Mouse (Mus musculus) T-helper 1 cell (primary cell): ENCODE measurements around the gene Cdx2.

Experiments
- in situ Hi-C: fragments of 300-600 bp; cut with MboI, MseI; formaldehyde crosslinking; loops from one replicate; pipeline ENCODE4 v1.15.1; 2025; ENCODE audit warnings: high pct_unique_total_duplicates

Gene Cdx2

DNA sequence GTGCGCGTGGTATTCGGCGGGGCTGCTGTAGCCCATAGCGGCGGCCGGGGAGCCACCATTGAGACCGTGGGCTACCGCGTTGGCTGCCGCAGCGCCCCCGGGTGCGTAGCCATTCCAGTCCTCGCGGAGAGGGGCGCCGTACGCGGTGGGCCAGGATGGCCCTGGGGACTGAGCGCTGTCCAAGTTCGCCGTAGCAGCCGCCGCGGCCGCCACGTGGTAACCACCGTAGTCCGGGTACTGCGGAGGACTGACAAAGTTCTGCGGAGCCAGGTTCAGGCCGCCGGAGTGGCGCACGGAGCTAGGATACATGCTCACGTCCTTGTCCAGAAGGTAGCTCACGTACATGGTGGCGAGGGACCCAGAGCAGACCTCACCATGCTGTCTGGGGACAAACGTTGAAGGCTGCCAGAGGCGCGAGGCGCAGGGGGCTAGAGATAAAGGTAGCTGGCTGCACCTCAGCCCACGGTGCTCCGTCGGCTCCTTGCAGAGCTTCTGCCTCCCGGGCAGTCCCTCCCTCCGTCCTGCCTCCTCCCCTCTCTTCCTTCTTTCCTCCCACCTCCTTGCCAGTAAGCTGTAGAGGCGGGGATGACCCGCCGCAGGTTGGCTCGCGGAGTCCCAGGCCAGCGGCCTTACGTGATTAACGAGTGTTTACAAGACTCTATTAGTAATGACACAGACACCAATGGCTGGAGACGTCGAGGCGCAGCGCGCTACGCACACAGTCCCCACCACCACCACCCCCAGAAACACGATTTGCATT, at the start of gene Cdx2:
Gene Cdx2, minus strand, starts transcription at position 633 of the 760 bp plus-strand sequence.
- in situ Hi-C loops = no loop called here

DNA sequence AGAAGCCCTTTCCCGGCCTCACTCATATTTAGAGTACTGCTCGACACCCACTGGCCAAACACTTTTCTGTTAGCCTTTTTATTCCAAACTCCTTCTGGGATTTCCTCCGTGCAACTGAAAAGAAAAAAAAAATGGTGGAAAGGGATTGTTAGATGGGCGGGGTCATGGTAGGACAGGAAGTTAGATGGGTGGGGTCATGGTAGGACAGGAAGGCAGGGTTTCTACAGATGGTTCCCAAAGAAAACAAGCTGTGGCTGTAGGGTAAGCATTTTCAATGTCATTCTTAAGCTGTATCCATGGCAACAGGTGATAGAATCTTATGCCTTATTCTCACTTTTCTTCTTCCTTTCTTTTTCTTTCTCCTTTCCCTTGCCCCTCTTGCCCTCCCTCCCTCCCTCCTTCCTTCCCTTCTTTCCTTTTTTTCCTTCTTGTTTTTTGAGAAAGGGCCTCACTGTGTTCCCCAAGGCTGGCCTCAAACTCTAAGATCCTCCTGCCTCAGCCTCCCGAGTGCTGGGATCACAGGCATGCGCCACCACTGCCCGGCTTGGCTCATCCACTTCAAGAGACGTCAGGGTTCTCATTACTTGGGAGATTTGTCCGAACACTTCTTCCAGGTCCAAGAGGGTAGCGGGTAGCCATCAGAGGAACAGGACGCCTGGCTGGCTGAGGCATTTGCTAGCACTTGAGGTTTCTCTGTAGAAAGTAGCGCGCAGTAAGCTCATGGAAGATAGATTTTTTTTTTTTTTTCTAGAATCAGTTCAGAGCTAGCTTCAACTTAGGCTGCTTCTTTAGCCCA, 49.4 kb upstream of the Cdx2 start:
- in situ Hi-C loops = no loop called here

DNA sequence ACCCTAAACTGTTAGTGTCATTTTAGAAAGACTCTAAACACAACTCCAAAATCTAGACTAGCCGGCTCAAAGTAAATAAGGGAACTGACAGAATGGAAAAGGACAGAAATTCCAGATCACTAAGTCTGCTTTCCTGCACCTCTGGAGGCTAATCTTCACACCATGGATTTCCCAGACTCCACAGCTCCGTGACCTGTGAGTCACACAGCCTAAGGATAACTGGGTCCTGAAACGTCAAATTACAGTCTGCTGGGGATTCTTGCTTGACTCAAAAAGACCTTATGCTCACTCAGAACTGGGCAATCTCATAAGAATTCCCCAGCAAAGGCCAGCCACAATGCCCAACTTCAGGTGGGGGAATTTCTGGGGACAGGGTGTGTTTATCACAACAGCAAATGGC, 48.7 kb upstream of the Cdx2 start:
- in situ Hi-C loops = no loop called here

DNA sequence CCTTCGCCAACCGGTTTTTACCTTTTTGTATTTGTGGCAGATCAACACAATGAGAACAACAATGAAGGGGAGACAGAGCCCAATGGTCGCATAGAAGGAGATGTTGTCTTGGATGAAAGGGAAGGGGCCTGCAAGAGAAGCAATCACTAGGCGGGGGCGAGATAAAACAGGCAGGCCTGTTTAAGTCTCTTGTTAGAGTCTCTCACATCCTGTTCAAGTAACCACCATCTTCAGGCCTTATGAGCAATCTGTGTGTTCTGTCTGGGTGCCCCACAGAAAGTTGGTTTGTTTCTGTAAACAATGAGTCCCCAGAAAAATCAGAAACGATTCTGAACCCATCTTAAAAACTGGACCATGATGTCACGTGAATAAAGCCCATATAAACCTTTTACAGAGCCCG, 47.9 kb upstream of the Cdx2 start:
- in situ Hi-C loops = no loop called here

DNA sequence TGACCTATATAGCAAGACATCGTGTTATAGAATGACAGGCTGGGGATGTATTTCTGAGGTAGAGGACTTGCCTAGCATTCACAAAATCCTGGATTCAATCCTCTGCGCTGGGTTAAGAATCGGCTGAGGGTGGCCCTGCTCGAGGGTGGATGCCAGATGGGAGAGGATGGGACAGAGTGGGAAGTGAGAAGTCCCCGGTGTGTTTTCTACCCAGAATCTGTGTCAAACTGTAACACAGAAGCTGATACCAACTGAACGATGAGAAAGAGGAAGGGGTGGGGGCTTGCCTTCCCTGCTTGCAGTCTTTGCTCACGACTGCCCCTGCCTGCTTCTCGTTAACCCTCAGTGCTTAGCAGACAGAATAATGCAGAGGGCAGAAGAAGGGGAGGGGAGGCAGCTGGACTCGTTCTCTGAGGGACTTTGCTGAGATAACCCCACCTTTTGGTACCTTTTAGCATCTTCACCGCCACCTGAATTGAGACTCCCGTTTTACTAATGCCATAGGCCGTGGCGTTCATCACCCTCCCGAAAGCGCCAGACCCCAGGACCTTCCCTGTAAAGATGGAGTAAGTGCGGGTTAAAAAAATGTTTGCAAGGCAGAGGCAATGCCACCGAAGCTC, 47.2 kb upstream of the Cdx2 start:
- in situ Hi-C loops = no loop called here

DNA sequence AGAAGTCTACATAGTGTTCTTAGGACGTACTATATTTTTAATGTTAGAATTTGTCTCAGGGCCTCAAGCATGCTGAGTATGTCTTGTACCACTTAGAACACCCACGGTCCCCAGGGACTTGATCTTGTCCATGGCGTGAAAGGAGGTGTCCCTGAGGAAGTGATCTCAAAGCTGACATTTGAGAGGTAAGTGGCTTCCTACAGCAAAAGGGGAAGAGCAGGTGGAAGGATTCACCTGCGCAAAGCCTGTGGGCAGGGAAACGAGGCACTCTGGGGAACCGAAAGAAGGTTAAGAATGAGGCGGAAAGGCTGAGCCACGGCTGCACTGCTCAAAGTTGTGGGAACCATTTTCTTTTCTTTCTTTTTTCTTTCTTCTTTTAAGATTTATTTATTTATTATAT, 44.9 kb upstream of the Cdx2 start:
- in situ Hi-C loops = no loop called here

DNA sequence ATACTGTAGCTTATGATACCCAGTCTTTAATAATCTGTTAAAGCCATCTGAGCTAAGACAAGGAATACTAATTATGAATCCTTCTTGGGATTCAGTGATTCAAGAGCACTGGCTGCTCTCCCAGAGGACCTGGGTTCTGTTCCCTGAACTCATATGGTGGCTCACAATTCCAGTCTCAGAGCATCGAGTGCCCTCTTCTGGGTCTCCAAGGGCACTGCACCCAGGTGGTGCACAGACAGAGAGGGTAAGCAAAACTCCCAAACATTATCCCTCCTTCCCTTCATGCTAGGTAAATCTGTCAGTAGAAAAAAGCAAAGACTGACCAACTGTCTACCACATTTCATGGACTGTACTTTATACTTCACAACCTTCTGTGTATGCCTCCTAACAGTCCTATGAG, 38.9 kb upstream of the Cdx2 start:
- in situ Hi-C loops = no loop called here

DNA sequence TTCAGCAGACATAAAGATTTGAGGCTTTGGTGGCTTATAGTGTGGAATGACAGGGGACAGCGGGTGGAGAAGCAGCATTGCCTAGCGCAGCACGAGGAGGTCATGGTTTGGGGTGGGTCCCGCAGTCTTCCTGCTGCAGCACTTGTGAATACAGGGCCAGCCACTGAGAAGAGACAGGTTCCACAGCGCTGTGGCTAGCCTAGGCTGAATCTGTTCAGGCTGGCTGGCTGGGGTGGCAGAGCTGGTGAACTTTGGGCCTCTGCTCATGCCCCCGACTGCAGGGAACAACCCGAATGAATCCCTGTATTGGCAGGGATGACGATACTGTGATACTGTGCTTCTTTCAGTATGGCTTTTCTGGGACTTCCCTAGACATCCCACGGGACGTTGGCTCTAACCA, 36.8 kb upstream of the Cdx2 start:
- in situ Hi-C loops = loop anchor here (5.0 kb wide), 1 partner anchor 68 kb away; no protein-coding TSS in a partner anchor

DNA sequence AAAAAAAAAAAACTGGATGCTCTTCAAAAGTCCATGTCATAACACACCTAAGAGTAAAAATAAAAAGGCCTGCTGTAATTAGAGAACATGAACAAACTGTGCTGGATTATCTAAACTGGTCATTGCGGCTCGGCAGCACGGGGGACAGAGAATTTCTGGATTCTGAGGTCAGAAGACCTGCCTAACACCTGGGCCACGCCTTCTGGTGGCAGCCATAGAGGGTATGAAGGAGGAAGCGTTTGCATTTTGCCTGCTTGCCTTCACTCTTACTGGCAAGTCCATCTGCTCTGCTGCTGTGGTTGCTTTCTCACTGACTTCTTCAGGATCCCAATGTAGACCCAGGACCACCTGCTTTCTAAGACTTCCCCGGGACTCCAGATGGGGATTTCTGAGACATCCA, 35.8 kb upstream of the Cdx2 start:
- in situ Hi-C loops = loop anchor here (5.0 kb wide), 1 partner anchor 69 kb away; no protein-coding TSS in a partner anchor

DNA sequence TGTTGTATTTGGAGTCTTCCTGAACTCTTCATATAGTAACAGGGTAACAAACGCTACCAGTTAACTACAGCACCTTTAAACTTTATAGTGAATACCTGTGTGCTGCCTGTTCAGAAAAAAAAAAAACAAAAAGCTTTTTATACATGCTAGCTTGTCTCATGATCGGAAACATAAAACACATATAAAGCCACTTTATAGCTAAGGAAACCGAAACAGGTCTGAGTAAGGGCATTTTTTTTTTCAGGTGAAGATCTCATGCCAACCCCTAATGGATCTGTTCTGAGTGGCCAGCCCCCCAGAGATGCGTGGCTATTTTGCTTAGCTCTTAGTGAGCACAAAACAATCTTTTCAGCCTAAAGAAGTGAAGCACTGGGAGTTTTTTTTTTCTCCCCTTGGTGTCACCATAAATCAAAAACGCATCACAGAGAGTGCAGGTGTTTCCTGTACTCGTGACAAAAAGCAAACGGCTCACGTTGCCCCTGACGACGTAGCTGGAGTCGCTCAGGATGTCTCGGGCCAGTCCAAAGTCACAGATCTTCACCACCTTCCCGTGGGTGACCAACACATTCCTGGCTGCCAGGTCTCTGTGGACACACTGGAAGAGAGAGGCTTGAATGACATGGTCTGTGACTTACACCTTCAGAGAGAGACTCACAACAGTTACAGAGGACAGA, 33.8 kb upstream of the Cdx2 start:
- in situ Hi-C loops = loop anchor here (5.0 kb wide), 1 partner anchor 71 kb away; no protein-coding TSS in a partner anchor

DNA sequence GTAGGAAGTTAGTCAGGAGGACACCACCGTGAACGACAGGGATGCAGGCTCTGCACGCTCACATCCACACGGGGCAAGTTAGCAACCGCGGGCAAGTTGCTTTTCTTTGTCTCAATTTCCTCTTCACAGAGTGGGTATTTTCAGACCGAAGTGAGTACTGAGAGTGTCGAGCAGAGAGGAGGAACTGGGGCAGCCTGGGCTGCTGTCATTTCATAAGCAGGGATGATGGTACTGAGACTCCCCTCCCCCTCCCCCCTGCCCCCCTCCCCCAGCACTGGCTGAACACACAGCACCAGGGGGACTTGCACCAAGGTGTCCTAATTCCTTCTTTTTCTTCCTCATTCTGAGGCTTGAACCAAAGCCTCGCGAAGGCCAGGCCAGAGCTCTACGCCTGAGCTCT, 32.5 kb upstream of the Cdx2 start:
- in situ Hi-C loops = no loop called here

DNA sequence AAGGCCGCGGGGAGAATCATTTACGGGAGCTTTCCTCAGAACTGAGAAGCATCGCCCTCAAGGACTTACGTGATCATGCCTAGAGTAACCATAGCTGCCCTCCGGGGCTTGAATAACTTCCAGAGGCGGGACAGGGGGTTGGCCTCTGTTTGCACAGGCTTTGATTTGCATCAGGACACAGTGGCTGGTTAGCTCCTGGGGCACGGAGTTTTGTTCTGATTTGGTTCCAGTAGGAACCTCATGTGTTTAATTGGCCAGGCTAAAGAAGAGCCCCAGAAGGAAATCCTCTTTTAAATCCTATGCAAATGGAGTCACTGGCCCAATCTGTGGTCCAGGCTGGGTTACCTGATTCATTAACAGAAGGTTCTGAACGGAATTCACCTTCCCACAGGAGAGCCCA, 31.9 kb upstream of the Cdx2 start:
- in situ Hi-C loops = no loop called here

DNA sequence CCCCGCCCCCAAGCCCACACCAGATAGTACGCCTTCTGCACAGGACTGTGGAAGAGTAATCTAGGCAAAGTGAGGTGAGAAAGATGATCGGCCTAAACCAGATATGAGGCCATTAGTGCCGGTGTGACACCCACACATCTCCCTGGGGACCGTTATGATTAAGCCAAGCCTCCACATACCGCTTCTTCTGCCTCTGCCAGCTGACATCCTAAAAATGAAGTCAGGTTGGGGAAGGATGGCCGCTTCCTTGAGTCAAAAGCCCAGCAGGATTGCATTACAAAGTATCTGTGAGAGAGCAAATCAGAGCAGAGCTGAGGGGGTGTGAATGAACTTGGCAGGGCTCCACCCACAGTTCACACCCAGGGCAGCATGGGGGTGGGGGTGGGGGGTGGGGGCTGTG, 25.6 kb upstream of the Cdx2 start:
- in situ Hi-C loops = no loop called here

DNA sequence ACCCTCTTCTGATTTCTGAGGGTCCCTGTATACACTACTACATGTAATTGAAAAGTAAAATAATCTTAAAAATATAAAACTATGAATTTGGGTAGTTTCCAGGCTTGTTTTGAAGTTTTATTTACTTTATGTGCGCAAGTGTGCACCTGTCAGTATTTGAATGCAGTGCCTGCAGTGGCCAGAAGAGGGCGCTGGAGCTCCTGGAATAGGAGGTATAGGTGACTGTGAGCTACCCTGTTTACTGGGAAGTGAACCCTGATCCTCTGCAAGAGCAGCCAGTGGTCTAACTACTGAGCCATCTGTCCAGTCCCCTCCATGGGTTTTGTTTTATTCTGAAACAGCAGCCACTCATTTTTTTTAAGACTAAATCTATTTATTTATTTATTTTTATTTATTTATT, 24.5 kb upstream of the Cdx2 start:
- in situ Hi-C loops = no loop called here

DNA sequence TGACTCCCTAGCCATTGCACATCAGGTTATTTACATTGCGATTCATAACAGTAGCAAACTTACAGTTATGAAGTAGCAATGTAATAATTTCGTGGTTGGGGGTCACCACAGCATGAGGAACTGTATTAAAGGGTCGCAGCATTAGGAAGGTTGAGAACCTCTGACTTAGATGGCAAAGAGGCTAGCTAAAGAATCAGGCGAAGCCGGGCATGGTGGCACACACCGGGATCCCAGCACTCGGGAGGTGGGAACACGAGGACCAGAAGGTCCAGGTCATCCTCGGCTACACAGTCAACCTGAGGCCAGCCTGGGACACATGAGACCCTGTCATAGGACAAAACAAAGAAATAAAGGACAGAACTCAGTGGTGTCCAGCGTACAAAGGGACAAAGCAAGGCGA, 22.9 kb upstream of the Cdx2 start:
- in situ Hi-C loops = loop anchor here (5.0 to 10.0 kb wide), 3 partner anchors 47 to 625 kb away; no protein-coding TSS in a partner anchor

DNA sequence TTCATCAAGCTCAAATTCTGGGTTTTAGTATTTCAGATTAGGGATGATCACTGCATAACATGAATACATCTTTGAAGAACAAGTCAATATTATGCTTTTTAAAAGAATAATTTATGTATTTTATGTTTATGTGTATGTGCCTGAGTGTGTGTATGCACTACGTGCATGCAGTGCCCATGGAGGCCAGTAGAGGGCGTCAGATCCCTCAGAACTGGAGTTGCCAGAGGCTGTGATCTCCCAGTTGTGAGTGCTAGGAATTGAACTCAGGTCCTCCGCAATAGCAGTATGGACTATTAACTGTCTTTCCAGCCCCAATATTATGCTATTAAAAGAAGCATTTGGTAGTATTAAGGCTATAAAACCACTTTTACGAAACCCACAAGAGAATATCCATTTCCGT, 20.6 kb upstream of the Cdx2 start:
- in situ Hi-C loops = loop anchor here (5.0 to 10.0 kb wide), 3 partner anchors 50 to 623 kb away; no protein-coding TSS in a partner anchor

DNA sequence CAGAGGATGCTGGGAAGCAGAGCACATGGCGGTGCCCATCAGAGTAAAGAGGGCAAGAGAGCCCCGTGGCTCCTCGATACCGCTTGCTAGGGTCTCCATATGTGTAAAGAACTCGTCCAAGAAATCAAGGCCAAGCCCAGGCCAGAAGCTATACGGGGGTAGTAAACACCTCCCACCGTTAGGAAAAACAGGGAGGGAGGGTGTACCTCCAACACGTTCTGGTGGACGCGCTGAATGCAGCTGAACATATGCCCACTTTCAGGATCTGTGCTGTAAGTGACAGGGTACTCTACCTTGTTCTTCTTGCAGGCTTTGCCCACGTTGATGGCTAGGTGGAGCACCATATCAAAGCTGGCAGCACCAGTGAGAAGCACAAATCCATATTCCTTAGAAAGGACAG, 18.9 kb upstream of the Cdx2 start:
- in situ Hi-C loops = loop anchor here (5.0 to 10.0 kb wide), 3 partner anchors 51 to 621 kb away; no protein-coding TSS in a partner anchor

DNA sequence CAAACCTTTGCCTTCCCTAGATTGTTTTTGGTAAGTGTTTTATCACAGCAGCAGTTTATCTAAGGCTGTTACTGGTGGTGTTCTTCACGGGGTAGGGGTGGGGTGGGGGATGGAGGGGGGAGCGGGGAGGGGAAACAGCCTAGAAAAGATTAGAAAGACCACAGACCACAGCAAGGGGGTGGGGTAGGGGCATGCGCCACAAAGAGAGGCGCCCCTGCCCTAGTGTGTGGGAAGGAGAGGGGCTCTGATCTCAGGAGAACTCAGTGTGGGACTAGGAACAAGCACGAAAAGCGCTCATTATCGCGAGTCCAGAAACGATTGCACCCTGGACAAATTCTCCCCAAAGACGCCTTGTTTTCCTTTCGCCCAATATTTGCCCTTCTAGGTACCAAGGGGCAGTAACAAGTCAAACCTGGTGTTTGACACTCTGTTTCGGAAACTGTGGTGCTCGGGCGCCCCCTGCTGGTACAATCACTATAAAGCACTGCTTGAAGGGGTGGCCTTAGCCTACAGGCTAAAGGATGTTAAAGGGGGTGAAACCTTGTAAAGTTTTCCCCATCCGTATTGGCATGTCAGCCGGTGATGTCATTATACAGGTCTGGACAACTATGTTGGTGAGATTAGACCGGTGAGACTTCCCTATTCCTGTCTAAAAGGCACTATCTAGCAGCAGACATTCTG, 16.3 kb upstream of the Cdx2 start:
- in situ Hi-C loops = loop anchor here (10.0 kb wide), 2 partner anchors 409 to 619 kb away; no protein-coding TSS in a partner anchor

DNA sequence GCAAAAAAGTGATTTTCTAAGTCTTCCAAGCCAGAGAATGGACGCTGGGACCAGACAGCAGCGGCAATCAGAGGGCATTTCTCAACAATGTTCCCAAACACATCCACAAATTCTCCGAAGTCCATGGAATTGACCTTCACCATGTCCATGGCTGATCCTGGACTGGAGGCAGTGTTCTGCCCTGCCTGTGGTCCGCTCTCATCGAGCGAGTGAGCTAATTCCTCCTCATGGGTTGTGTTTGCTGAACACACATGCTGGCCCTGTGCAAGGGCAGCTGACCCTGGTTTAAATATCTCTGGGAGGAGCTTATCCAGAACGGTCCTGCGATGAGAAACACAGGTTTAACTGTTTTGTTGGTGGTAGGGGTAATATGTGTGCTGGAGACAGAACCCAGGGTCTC, 15.1 kb upstream of the Cdx2 start, which contains the start of gene Urad:
Gene Urad, minus strand, starts transcription at position 258 of the 400 bp plus-strand sequence.
- in situ Hi-C loops = loop anchor here (10.0 kb wide), 2 partner anchors 407 to 617 kb away; no protein-coding TSS in a partner anchor

DNA sequence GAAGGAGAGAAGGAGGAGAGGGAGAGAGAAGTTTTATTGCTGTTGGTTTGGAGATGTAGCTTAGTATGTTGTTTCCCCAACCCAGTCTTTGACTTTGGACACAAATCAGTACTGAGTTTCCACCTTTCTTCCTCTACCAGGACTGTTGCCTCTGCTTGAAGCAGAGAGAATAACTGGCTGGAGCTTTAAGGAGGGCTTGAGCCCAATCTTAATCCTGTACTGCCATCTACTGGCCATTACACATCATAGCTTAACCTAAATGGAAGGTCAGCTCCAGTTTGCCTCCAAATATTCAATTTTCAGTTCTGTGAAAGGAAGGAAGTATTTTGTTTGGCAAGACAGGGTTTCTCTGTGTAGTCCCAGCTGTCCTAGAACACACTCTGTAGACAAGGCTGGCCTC, 12.6 kb upstream of the Cdx2 start:
- in situ Hi-C loops = loop anchor here (5.0 to 10.0 kb wide), 4 partner anchors 67 to 645 kb away; no protein-coding TSS in a partner anchor

DNA sequence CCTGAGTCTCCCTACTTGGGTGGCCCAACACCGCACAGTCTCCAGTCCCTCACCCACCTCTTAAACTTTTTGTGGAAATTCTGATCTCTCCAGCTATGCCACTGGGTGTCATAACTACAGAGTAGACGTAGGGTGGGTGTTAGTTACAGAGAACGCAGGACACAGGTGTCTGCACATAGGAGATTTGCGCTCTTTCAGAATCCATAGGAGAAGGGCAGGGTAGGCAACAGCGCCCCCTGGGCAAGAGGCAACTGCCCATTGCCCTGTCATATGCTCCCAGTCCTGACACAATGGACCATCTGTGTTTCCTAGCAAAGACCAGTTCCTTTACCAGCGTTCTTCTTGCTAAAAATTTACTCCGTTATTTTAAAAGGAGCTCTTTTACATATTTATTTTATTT, 10.9 kb upstream of the Cdx2 start:
- in situ Hi-C loops = loop anchor here (5.0 to 10.0 kb wide), 2 partner anchors 66 to 643 kb away; no protein-coding TSS in a partner anchor
